8 mouse cellular contexts compared by ENCODE assay signal in genomic region chr14:31780412-31781233, GRCm38 (mm10). TPM values are rescaled to one million over a fixed set of nuclear protein-coding genes. Genes with fewer than 3 reads are reported as not detected.
DNase-seq lines count a peak whose midpoint lies in the region; ATAC-seq and TF ChIP-seq lines count a peak whose summit lies in the region.

No protein-coding gene starts in this region.

- H3K79me2 ChIP-seq in MEL (ENCODE audit: control insufficient read depth, insufficient read depth, low read length, poor library complexity), result peaks cover 40% of the 10 kb centered on the region

- WGBS in heart, embryonic 12.5 days, result 74% methylated on average over 11 of the region's 11 CpGs
- 33% methylated on average over 11 of the region's 11 CpGs for WGBS in forebrain, embryonic 10.5 days
- 18% methylated on average over 11 of the region's 11 CpGs for WGBS in midbrain, embryonic 14.5 days

- no peaks in the 10 kb centered on the region for H3K27me3 ChIP-seq in heart, embryonic 12.5 days (replicated peaks)
- no peaks in the 10 kb centered on the region for H3K27me3 ChIP-seq in MEL (ENCODE audit: control insufficient read depth in 1 of 2, insufficient read depth in 2 of 2, low read length in 2 of 2)
- H3K27me3 ChIP-seq in forebrain, embryonic 10.5 days (ENCODE audit: poor library complexity, severe bottlenecking), result no peaks in the 10 kb centered on the region
- no peaks in the 10 kb centered on the region for H3K27me3 ChIP-seq in midbrain, embryonic 14.5 days (ENCODE audit: control insufficient read depth, insufficient read depth, low read length)

- H3K9ac ChIP-seq in heart, embryonic 12.5 days, result no peak overlapping the region
- H3K9ac ChIP-seq in MEL (ENCODE audit: control insufficient read depth, low read depth, low read length, poor library complexity, severe bottlenecking), result peak overlapping the region; percentile 81
- H3K9ac ChIP-seq in midbrain, embryonic 14.5 days (replicated peaks; ENCODE audit: low read length), result peak overlapping the region; percentile 42

- TF ChIP-seq CTCF in MEL (IDR thresholded peaks at IDR 0.05 in 2 of 3, conservative IDR thresholded peaks at IDR 0.05 in 1 of 3; ENCODE audit: control insufficient read depth in 1 of 3, insufficient read depth in 1 of 3, low read depth in 2 of 3, low read length in 3 of 3, poor library complexity in 1 of 3, severe bottlenecking in 1 of 3), result no peak

- peaks cover 18% of the 10 kb centered on the region for H3K4me1 ChIP-seq in heart, embryonic 12.5 days (replicated peaks)
- H3K4me1 ChIP-seq in MEL (ENCODE audit: control insufficient read depth in 1 of 2, insufficient read depth in 2 of 2, low read length in 2 of 2), result peaks cover 8 to 20% of the 10 kb centered on the region in 2 experiments
- peaks cover 40% of the 10 kb centered on the region for H3K4me1 ChIP-seq in forebrain, embryonic 10.5 days
- H3K4me1 ChIP-seq in midbrain, embryonic 14.5 days (ENCODE audit: control insufficient read depth, insufficient read depth, low read length), result peaks cover 24% of the 10 kb centered on the region

- no peak for TF ChIP-seq RAD21 in MEL (IDR thresholded peaks at IDR 0.05; ENCODE audit: low read depth, low read length)

- H3K4me2 ChIP-seq in heart, embryonic 12.5 days, result peak overlapping the region; percentile 59
- H3K4me2 ChIP-seq in midbrain, embryonic 14.5 days (ENCODE audit: low read length), result peak overlapping the region; percentile 57

- no peak; a peak in 1 of 4 replicates for TF ChIP-seq POLR2A in MEL (IDR thresholded peaks at IDR 0.05; ENCODE audit: control insufficient read depth in 1 of 2, insufficient read depth in 1 of 2, low read depth in 1 of 2, low read length in 2 of 2, poor library complexity in 1 of 2)

- no peak for ATAC-seq in heart, embryonic 12.5 days (ENCODE audit: insufficient number of reproducible peaks, low FRiP score)
- ATAC-seq in midbrain, embryonic 14.5 days (ENCODE audit: low FRiP score, low TSS enrichment), result no peak

- no peak for DNase-seq in heart, adult 8-10 months (ENCODE audit: low spot score)
- peak; percentile 73 for DNase-seq in MEL (ENCODE audit: low read depth, low spot score)
- DNase-seq in forebrain, embryonic 10.5 days (ENCODE audit: extremely low spot score, low spot score), result no peak
- DNase-seq in layer of hippocampus, adult 9-10 months (ENCODE audit: low spot score), result peak; percentile 41
- DNase-seq in midbrain, embryonic 14.5 days, result peak; percentile 57
- DNase-seq in gastrocnemius, postnatal 10 days, result no peak
- no peak for DNase-seq in ovary, postnatal 10 days (ENCODE audit: low spot score)

- no peaks in the 10 kb centered on the region for H3K9me3 ChIP-seq in heart, embryonic 12.5 days (replicated peaks)
- H3K9me3 ChIP-seq in MEL (replicated peaks; ENCODE audit: insufficient read depth, low read length), result no peaks in the 10 kb centered on the region
- H3K9me3 ChIP-seq in forebrain, embryonic 10.5 days, result no peaks in the 10 kb centered on the region
- no peaks in the 10 kb centered on the region for H3K9me3 ChIP-seq in midbrain, embryonic 14.5 days (ENCODE audit: control insufficient read depth, low read length)

- no peak for TF ChIP-seq EP300 in MEL (IDR thresholded peaks at IDR 0.05; ENCODE audit: low read depth in 1 of 2, low read length in 2 of 2)

- peak overlapping the region; percentile 79 for H3K27ac ChIP-seq in heart, embryonic 12.5 days (ENCODE audit: poor library complexity, severe bottlenecking)
- peak overlapping the region; percentile 97 for H3K27ac ChIP-seq in MEL (ENCODE audit: control insufficient read depth, low read depth, low read length)
- peak overlapping the region; percentile 79 for H3K27ac ChIP-seq in forebrain, embryonic 10.5 days
- H3K27ac ChIP-seq in midbrain, embryonic 14.5 days (replicated peaks; ENCODE audit: low read depth, low read length), result peak overlapping the region; percentile 87

- no peaks in the 10 kb centered on the region for H3K36me3 ChIP-seq in heart, embryonic 12.5 days
- H3K36me3 ChIP-seq in MEL (ENCODE audit: control insufficient read depth in 1 of 2, insufficient read depth in 2 of 2, low read length in 2 of 2), result peaks cover 0 to 46% of the 10 kb centered on the region in 2 experiments
- H3K36me3 ChIP-seq in forebrain, embryonic 10.5 days (replicated peaks), result 0 out of 2 replicates have a peak, but pooled peaks cover 6% of the 10 kb centered on the region
- H3K36me3 ChIP-seq in midbrain, embryonic 14.5 days (ENCODE audit: control insufficient read depth, insufficient read depth, low read length), result no peaks in the 10 kb centered on the region

- H3K4me3 ChIP-seq in heart, embryonic 12.5 days, result no peak overlapping the region
- H3K4me3 ChIP-seq in MEL (ENCODE audit: control insufficient read depth in 1 of 2, insufficient read depth in 1 of 2, low read depth in 2 of 2, low read length in 2 of 2), result peak overlapping the region; percentile 73 to 82
- H3K4me3 ChIP-seq in forebrain, embryonic 10.5 days, result peak overlapping the region; percentile 23
- peak overlapping the region; percentile 26 for H3K4me3 ChIP-seq in midbrain, embryonic 14.5 days (replicated peaks; ENCODE audit: low read depth, low read length)

TF ChIP-seq in MEL, 35 proteins besides CTCF, POLR2A, EP300 and RAD21:
- TF ChIP-seq TBP (IDR thresholded peaks at IDR 0.05; ENCODE audit: low read depth, low read length) (0 out of 2 replicates have a peak, but pooled peaks have one; percentile 35), ELF1 (IDR thresholded peaks at IDR 0.05; ENCODE audit: low read depth, low read length) (no peak), MAZ (IDR thresholded peaks at IDR 0.05; ENCODE audit: low read depth, low read length) (no peak), SIN3A (IDR thresholded peaks at IDR 0.05; ENCODE audit: low read length) (peak; percentile 65), BHLHE40 (IDR thresholded peaks at IDR 0.05; ENCODE audit: borderline replicate concordance, low read depth, low read length) (no peak), ETS1 (IDR thresholded peaks at IDR 0.05; ENCODE audit: low read depth, low read length) (no peak; the same call in 1 of the 2 replicates), MYC (IDR thresholded peaks at IDR 0.05; ENCODE audit: low read depth, low read length) (peak; percentile 53; the same call in 1 of the 2 replicates), ZMIZ1 (IDR thresholded peaks at IDR 0.05; ENCODE audit: low read depth, low read length) (peak; percentile 29; the same call in 1 of the 2 replicates), POLR2AphosphoS2 (IDR thresholded peaks at IDR 0.05; ENCODE audit: low read length) (no peak), CHD1 (IDR thresholded peaks at IDR 0.05; ENCODE audit: low read depth, low read length) (peak; percentile 85), MXI1 (IDR thresholded peaks at IDR 0.05; ENCODE audit: low read depth, low read length) (peak; percentile 59; the same call in 1 of the 2 replicates)
TF ChIP-seq in MEL: peak in this region for 6.

RNA-seq across cellular contexts. Expression of gene Ankrd28, which starts 49.8 kb away (rescaled TPM):
- 8.8 and 11.7 TPM in 2 replicates for polyA plus RNA-seq in heart, embryonic 12.5 days (2016; fragmentation: Nextera tagmentation; extraction: Ambion mirVana)
- total RNA-seq in heart, adult 8-10 months (2022), result 10 to 100 TPM; 25.0 to 34.2 (median 29.3) TPM
- 32.5 and 33.2 TPM in 2 replicates for total RNA-seq in MEL (2012; rRNA removed)
- polyA plus RNA-seq in MEL (2012; ENCODE audit: insufficient read depth in 1 of 2, insufficient read length in 2 of 2, low read depth in 1 of 2, low replicate concordance in 2 of 2, missing spikeins in 1 of 2), result 10 to 100 TPM; 38.8 to 41.2 TPM
- 13.3 and 14.1 TPM in 2 replicates for polyA plus RNA-seq in forebrain, embryonic 10.5 days (2016; fragmentation: Nextera tagmentation; extraction: Ambion mirVana)
- 10.1 and 15.3 TPM in 2 replicates for polyA plus RNA-seq in midbrain, embryonic 14.5 days (2014; fragmentation: Nextera tagmentation; extraction: Ambion mirVana)
- 10 to 100 TPM; 53.2 to 53.4 TPM for total RNA-seq in gastrocnemius, postnatal 10 days (2021)

Comparison
In these comparisons a context has a peak if more than half of its experiments do, and no peak if none do; other contexts are left out.
1. DNase-seq: peak in MEL (single experiment), layer of hippocampus, adult 9-10 months (single experiment) and midbrain, embryonic 14.5 days (single experiment); none in heart, adult 8-10 months (single experiment), forebrain, embryonic 10.5 days (single experiment), gastrocnemius, postnatal 10 days (single experiment) and ovary, postnatal 10 days (single experiment).
2. Peak in every context shown above with its lines, with median percentiles within 50 percentile points of each other: H3K27ac ChIP-seq.